Mouse (Mus musculus): ENCODE data around the gene 5430427O19Rik. TPM values are rescaled to one million over a fixed set of nuclear protein-coding genes. Genes with fewer than 3 reads are reported as not detected.

The 5430427O19Rik gene
- polyA plus RNA-seq (2015; fragmentation: Nextera tagmentation; extraction: Ambion mirVana): 0.06 and 0.10 TPM in 2 replicates

- Histone ChIP-seq H3K9me3 (replicated peaks) (no peaks in the 10 kb centered on the region), H3K36me3 (no peaks in the 10 kb centered on the region), H3K4me2 (no peak within 1 kb of the TSS), H3K4me3 (replicated peaks) (no peak within 1 kb of the TSS), H3K9ac (no peak within 1 kb of the TSS), H3K27me3 (no peaks in the 10 kb centered on the region), H3K4me1 (no peaks in the 10 kb centered on the region), H3K27ac (no peak within 1 kb of the TSS)
- WGBS: 80% methylated on average over 3 of the region's 3 CpGs
- no peak for ATAC-seq (replicated peaks; ENCODE audit: low FRiP score)
Observed at GRCm38 (mm10) chrX:85869914-85870483, at the start of gene 5430427O19Rik. Gene 5430427O19Rik (plus strand): TSS chrX:85870354.

- 89% methylated on average over 3 of the region's 3 CpGs for WGBS
- no peaks in the 10 kb centered on the region for H3K4me1 ChIP-seq
- H3K9ac ChIP-seq: no peak overlapping the region
- H3K27me3 ChIP-seq: no peaks in the 10 kb centered on the region
- H3K27ac ChIP-seq: no peak overlapping the region
- no peaks in the 10 kb centered on the region for H3K9me3 ChIP-seq (replicated peaks)
- H3K4me3 ChIP-seq (replicated peaks): no peak overlapping the region
- no peak overlapping the region for H3K4me2 ChIP-seq
- ATAC-seq (replicated peaks; ENCODE audit: low FRiP score): no peak
- no peaks in the 10 kb centered on the region for H3K36me3 ChIP-seq
Observed at GRCm38 (mm10) chrX:85827719-85828453, 42.3 kb upstream of the 5430427O19Rik start.

GRCm38 (mm10) chrX:85829000-85829399 lies 41.2 kb upstream of the 5430427O19Rik start:
- Histone ChIP-seq H3K36me3 (no peaks in the 10 kb centered on the region), H3K4me3 (replicated peaks) (no peak overlapping the region), H3K27me3 (no peaks in the 10 kb centered on the region), H3K27ac (no peak overlapping the region), H3K9ac (no peak overlapping the region), H3K4me2 (no peak overlapping the region), H3K9me3 (replicated peaks) (no peaks in the 10 kb centered on the region), H3K4me1 (no peaks in the 10 kb centered on the region)
- ATAC-seq (replicated peaks; ENCODE audit: low FRiP score): no peak; the same call in 1 of the 2 replicates

- no peak for ATAC-seq (replicated peaks; ENCODE audit: low FRiP score)
- H3K4me2 ChIP-seq: no peak overlapping the region
- H3K9ac ChIP-seq: no peak overlapping the region
- H3K36me3 ChIP-seq: no peaks in the 10 kb centered on the region
- H3K4me3 ChIP-seq (replicated peaks): no peak overlapping the region
- no peaks in the 10 kb centered on the region for H3K4me1 ChIP-seq
- H3K9me3 ChIP-seq (replicated peaks): no peaks in the 10 kb centered on the region
- H3K27me3 ChIP-seq: no peaks in the 10 kb centered on the region
- H3K27ac ChIP-seq: no peak overlapping the region
Observed at GRCm38 (mm10) chrX:85839174-85839573, 31.0 kb upstream of the 5430427O19Rik start.

- H3K9me3 ChIP-seq (replicated peaks): no peaks in the 10 kb centered on the region
- no peaks in the 10 kb centered on the region for H3K36me3 ChIP-seq
- H3K9ac ChIP-seq: no peak overlapping the region
- no peak overlapping the region for H3K4me3 ChIP-seq (replicated peaks)
- ATAC-seq (replicated peaks; ENCODE audit: low FRiP score): peak; percentile 83
- no peaks in the 10 kb centered on the region for H3K27me3 ChIP-seq
- WGBS: 64% methylated on average over 3 of the region's 3 CpGs
- H3K4me2 ChIP-seq: no peak overlapping the region
- no peak overlapping the region for H3K27ac ChIP-seq
- H3K4me1 ChIP-seq: no peaks in the 10 kb centered on the region
Observed at GRCm38 (mm10) chrX:85855938-85856337, 14.2 kb upstream of the 5430427O19Rik start.

GRCm38 (mm10) chrX:85857169-85857568 lies 13.0 kb upstream of the 5430427O19Rik start:
- H3K27ac ChIP-seq: no peak overlapping the region
- H3K27me3 ChIP-seq: no peaks in the 10 kb centered on the region
- ATAC-seq (replicated peaks; ENCODE audit: low FRiP score): no peak
- H3K4me2 ChIP-seq: no peak overlapping the region
- H3K9me3 ChIP-seq (replicated peaks): no peaks in the 10 kb centered on the region
- no peaks in the 10 kb centered on the region for H3K36me3 ChIP-seq
- no peak overlapping the region for H3K4me3 ChIP-seq (replicated peaks)
- no peak overlapping the region for H3K9ac ChIP-seq
- no peaks in the 10 kb centered on the region for H3K4me1 ChIP-seq

- ATAC-seq (replicated peaks; ENCODE audit: low FRiP score): no peak
- no peak overlapping the region for H3K4me2 ChIP-seq
- no peaks in the 10 kb centered on the region for H3K27me3 ChIP-seq
- H3K4me3 ChIP-seq (replicated peaks): no peak overlapping the region
- no peak overlapping the region for H3K9ac ChIP-seq
- H3K4me1 ChIP-seq: no peaks in the 10 kb centered on the region
- 53% methylated on average over 3 of the region's 3 CpGs for WGBS
- H3K9me3 ChIP-seq (replicated peaks): no peaks in the 10 kb centered on the region
- no peaks in the 10 kb centered on the region for H3K36me3 ChIP-seq
- H3K27ac ChIP-seq: no peak overlapping the region
Observed at GRCm38 (mm10) chrX:85868079-85868478, 2.1 kb upstream of the 5430427O19Rik start.

- no peak for ATAC-seq (replicated peaks; ENCODE audit: low FRiP score)
- no peaks in the 10 kb centered on the region for H3K9me3 ChIP-seq (replicated peaks)
- 81% methylated on average over 11 of the region's 11 CpGs for WGBS
Observed at GRCm38 (mm10) chrX:85871371-85872056, 1.4 kb downstream of the 5430427O19Rik start.

GRCm38 (mm10) chrX:85874367-85874766 lies 4.2 kb downstream of the 5430427O19Rik start:
- Histone ChIP-seq H3K4me3 (replicated peaks) (no peak overlapping the region), H3K36me3 (no peaks in the 10 kb centered on the region), H3K4me1 (no peaks in the 10 kb centered on the region), H3K27me3 (no peaks in the 10 kb centered on the region), H3K4me2 (no peak overlapping the region), H3K9me3 (replicated peaks) (no peaks in the 10 kb centered on the region), H3K27ac (no peak overlapping the region), H3K9ac (no peak overlapping the region)
- no peak for ATAC-seq (replicated peaks; ENCODE audit: low FRiP score)
- WGBS: 88% methylated on average over 4 of the region's 4 CpGs

More at GRCm38 (mm10) chrX:85871371-85872056, 1.4 kb downstream of the 5430427O19Rik start:
- Histone ChIP-seq H3K9ac (no peak overlapping the region), H3K4me1 (no peaks in the 10 kb centered on the region), H3K27ac (no peak overlapping the region), H3K4me2 (no peak overlapping the region), H3K27me3 (no peaks in the 10 kb centered on the region), H3K4me3 (replicated peaks) (no peak overlapping the region), H3K36me3 (no peaks in the 10 kb centered on the region)

- no peaks in the 10 kb centered on the region for H3K4me1 ChIP-seq
- no peak overlapping the region for H3K4me3 ChIP-seq (replicated peaks)
- no peak overlapping the region for H3K4me2 ChIP-seq
- no peak overlapping the region for H3K9ac ChIP-seq
- 0 out of 2 replicates have a peak, but pooled peaks have one; percentile 18 for ATAC-seq (replicated peaks; ENCODE audit: low FRiP score)
- H3K36me3 ChIP-seq: no peaks in the 10 kb centered on the region
- H3K27me3 ChIP-seq: peaks cover 3% of the 10 kb centered on the region; the same call in 1 of the 2 replicates
- H3K9me3 ChIP-seq (replicated peaks): no peaks in the 10 kb centered on the region
- H3K27ac ChIP-seq: no peak overlapping the region
Observed at GRCm38 (mm10) chrX:85875951-85876350, 5.8 kb downstream of the 5430427O19Rik start.

GRCm38 (mm10) chrX:85877747-85878146 lies 7.6 kb downstream of the 5430427O19Rik start:
- Histone ChIP-seq H3K4me2 (no peak overlapping the region), H3K9ac (no peak overlapping the region), H3K27me3 (peaks cover 3% of the 10 kb centered on the region; the same call in 1 of the 2 replicates), H3K36me3 (no peaks in the 10 kb centered on the region), H3K27ac (no peak overlapping the region), H3K4me1 (no peaks in the 10 kb centered on the region), H3K4me3 (replicated peaks) (no peak overlapping the region), H3K9me3 (replicated peaks) (no peaks in the 10 kb centered on the region)
- no peak for ATAC-seq (replicated peaks; ENCODE audit: low FRiP score)
- WGBS: 74% methylated on average over 2 of the region's 2 CpGs

- Histone ChIP-seq H3K27ac (no peak overlapping the region), H3K9me3 (replicated peaks) (no peaks in the 10 kb centered on the region), H3K9ac (no peak overlapping the region), H3K4me3 (replicated peaks) (no peak overlapping the region), H3K36me3 (no peaks in the 10 kb centered on the region), H3K27me3 (peaks cover 3% of the 10 kb centered on the region; the same call in 1 of the 2 replicates), H3K4me1 (no peaks in the 10 kb centered on the region), H3K4me2 (no peak overlapping the region)
- no peak for ATAC-seq (replicated peaks; ENCODE audit: low FRiP score)
Observed at GRCm38 (mm10) chrX:85878293-85878692, 8.1 kb downstream of the 5430427O19Rik start.

Data from kidney, embryonic 15.5 days (tissue).